19 mouse cellular contexts compared by ENCODE assay signal in genomic region chr6:32739162-32739745, GRCm38 (mm10).
DNase-seq lines count a peak whose midpoint lies in the region; ATAC-seq and TF ChIP-seq lines count a peak whose summit lies in the region.
"Had no signal": no experiment of that assay in that cellular context is flagged by ENCODE, and none has a peak within 500 bp of the region (broad histone marks: within the 10 kb centered on the region; RNA-seq: fewer than 3 reads in every experiment).

No protein-coding gene starts in this region.

- H3K4me3 ChIP-seq in forebrain, embryonic 14.5 days (ENCODE audit: low read depth, low read length): no peak overlapping the region
- no peak overlapping the region for H3K4me3 ChIP-seq in forebrain, embryonic 11.5 days (ENCODE audit: low read depth, low read length)
- H3K4me3 ChIP-seq in left cerebral cortex, adult 2 months: no peak overlapping the region
- H3K4me3 ChIP-seq in midbrain, embryonic 16.5 days (ENCODE audit: low read depth, low read length): no peak overlapping the region
- H3K4me3 ChIP-seq: limb, embryonic 13.5 days; megakaryocyte, embryonic 14.5 days; midbrain, embryonic 15.5 days had no signal

- H3K4me1 ChIP-seq in forebrain, embryonic 14.5 days (ENCODE audit: control insufficient read depth, insufficient read depth, low read length): no peaks in the 10 kb centered on the region
- no peaks in the 10 kb centered on the region for H3K4me1 ChIP-seq in forebrain, embryonic 11.5 days (replicated peaks; ENCODE audit: control insufficient read depth, insufficient read depth, low read length)
- H3K4me1 ChIP-seq in midbrain, embryonic 16.5 days (ENCODE audit: control insufficient read depth, insufficient read depth, low read length): no peaks in the 10 kb centered on the region
- H3K4me1 ChIP-seq: limb, embryonic 13.5 days; megakaryocyte, embryonic 14.5 days; midbrain, embryonic 15.5 days had no signal

- no peak overlapping the region for H3K27ac ChIP-seq in forebrain, embryonic 14.5 days (ENCODE audit: low read depth, low read length)
- H3K27ac ChIP-seq in forebrain, embryonic 11.5 days (ENCODE audit: low read depth, low read length): no peak overlapping the region
- peak overlapping the region; percentile 26; the same call in 1 of the 2 replicates for H3K27ac ChIP-seq in left cerebral cortex, adult 2 months
- H3K27ac ChIP-seq in midbrain, embryonic 16.5 days (ENCODE audit: low read length): no peak overlapping the region
- H3K27ac ChIP-seq: limb, embryonic 13.5 days; liver, embryonic 14.5 days; midbrain, embryonic 15.5 days had no signal

- intact Hi-C loops in left cerebral cortex, adult 2 months (cut with DNase I): loop anchor here (5.0 kb wide), 1 partner anchor 132 kb away; no protein-coding TSS in a partner anchor

- 81% methylated on average over 9 of the region's 9 CpGs for WGBS in forebrain, embryonic 14.5 days
- WGBS in forebrain, embryonic 11.5 days: 91% methylated on average over 9 of the region's 9 CpGs
- 89% methylated on average over 9 of the region's 9 CpGs for WGBS in midbrain, embryonic 16.5 days

- H3K36me3 ChIP-seq in forebrain, embryonic 14.5 days (ENCODE audit: control insufficient read depth, insufficient read depth, low read length): no peaks in the 10 kb centered on the region
- H3K36me3 ChIP-seq in forebrain, embryonic 11.5 days (ENCODE audit: control insufficient read depth, insufficient read depth, low read length): no peaks in the 10 kb centered on the region
- no peaks in the 10 kb centered on the region for H3K36me3 ChIP-seq in midbrain, embryonic 16.5 days (ENCODE audit: control insufficient read depth, insufficient read depth, low read length)
- H3K36me3 ChIP-seq: limb, embryonic 13.5 days; midbrain, embryonic 15.5 days had no signal

- no peak for TF ChIP-seq CTCF in left cerebral cortex, adult 2 months (IDR thresholded peaks at IDR 0.05)

- H3K27me3 ChIP-seq in forebrain, embryonic 14.5 days (replicated peaks; ENCODE audit: control insufficient read depth, insufficient read depth, low read length): no peaks in the 10 kb centered on the region
- H3K27me3 ChIP-seq in forebrain, embryonic 11.5 days (ENCODE audit: control insufficient read depth, insufficient read depth, low read length): no peaks in the 10 kb centered on the region
- no peaks in the 10 kb centered on the region for H3K27me3 ChIP-seq in midbrain, embryonic 16.5 days (ENCODE audit: control insufficient read depth, insufficient read depth, low read depth, low read length)
- H3K27me3 ChIP-seq: CH12.LX; midbrain, embryonic 15.5 days had no signal

- peak; percentile 14 for DNase-seq in forebrain, embryonic 14.5 days (ENCODE audit: low spot score)
- no peak for DNase-seq in forebrain, embryonic 11.5 days (ENCODE audit: low spot score)
- peak; percentile 92 for DNase-seq in brain, adult 2 months (ENCODE audit: low read depth, low spot score)
- DNase-seq in left cerebral cortex, adult 2 months (ENCODE audit: extremely low spot score in 1 of 2, low spot score in 2 of 2): peak; percentile 53 to 57
- peak; percentile 64 for DNase-seq in right cerebral cortex, postnatal 25 days
- DNase-seq in lung, postnatal 36 days: no peak
- DNase-seq in ovary, postnatal 10 days (ENCODE audit: low spot score): no peak
- DNase-seq: adrenal gland, postnatal 14 days; cerebellum, adult 8-10 months; gastrocnemius, postnatal 36 days; kidney, adult 9 months; kidney, postnatal 4 days had no signal

- no peaks in the 10 kb centered on the region for H3K9me3 ChIP-seq in forebrain, embryonic 14.5 days (replicated peaks; ENCODE audit: control insufficient read depth, low read length)
- no peaks in the 10 kb centered on the region for H3K9me3 ChIP-seq in forebrain, embryonic 11.5 days (ENCODE audit: control insufficient read depth, low read length)
- H3K9me3 ChIP-seq in midbrain, embryonic 16.5 days (replicated peaks; ENCODE audit: control insufficient read depth, low read length, poor library complexity, severe bottlenecking): no peaks in the 10 kb centered on the region
- H3K9me3 ChIP-seq: limb, embryonic 13.5 days; midbrain, embryonic 15.5 days had no signal

- no peak overlapping the region for H3K4me2 ChIP-seq in forebrain, embryonic 14.5 days (ENCODE audit: low read length)
- no peak overlapping the region for H3K4me2 ChIP-seq in forebrain, embryonic 11.5 days (ENCODE audit: low read depth, low read length, severe bottlenecking)
- no peak overlapping the region for H3K4me2 ChIP-seq in midbrain, embryonic 16.5 days (ENCODE audit: low read length)
- H3K4me2 ChIP-seq: limb, embryonic 13.5 days; midbrain, embryonic 15.5 days had no signal

- no peak overlapping the region for H3K9ac ChIP-seq in forebrain, embryonic 14.5 days (ENCODE audit: low read length)
- no peak overlapping the region for H3K9ac ChIP-seq in forebrain, embryonic 11.5 days (ENCODE audit: low read length)
- no peak overlapping the region for H3K9ac ChIP-seq in midbrain, embryonic 16.5 days (ENCODE audit: low read depth, low read length)
- H3K9ac ChIP-seq: limb, embryonic 13.5 days; liver, embryonic 14.5 days; midbrain, embryonic 15.5 days had no signal

- ATAC-seq in forebrain, embryonic 14.5 days: no peak
- ATAC-seq in forebrain, embryonic 11.5 days (replicated peaks; ENCODE audit: low FRiP score): no peak
- no peak for ATAC-seq in midbrain, embryonic 16.5 days
- ATAC-seq: lung, postnatal 0 days; midbrain, embryonic 15.5 days had no signal

Comparison
In these comparisons a context has a peak if more than half of its experiments do, and no peak if none do; other contexts are left out.
1. DNase-seq: peak in forebrain, embryonic 14.5 days (single experiment), brain, adult 2 months (single experiment), left cerebral cortex, adult 2 months (2 of 2) and right cerebral cortex, postnatal 25 days (single experiment); none in forebrain, embryonic 11.5 days (single experiment), lung, postnatal 36 days (single experiment) and ovary, postnatal 10 days (single experiment).